Mouse (Mus musculus): Measurements from ENCODE around the gene Lmo4.

GRCm38 (mm10) chr3:144222381-144222780 is 17.4 kb upstream of the Lmo4 start:
- TF ChIP-seq CTCF (IDR thresholded peaks at IDR 0.05) (no peak), EP300 (IDR thresholded peaks at IDR 0.05) (no peak)

All from lung, postnatal 0 days (tissue).